Mouse (Mus musculus) layer of hippocampus, postnatal 25 days (tissue): ENCODE measurements around the gene Slc39a5. TPM values are rescaled to one million over a fixed set of nuclear protein-coding genes. Genes with fewer than 3 reads are reported as not detected.

Experiments used
- DNase-seq, 2 experiments: peaks; one replicate each; pipeline ENCODE4 v3.0.0; 2022; ENCODE audit warnings: mixed read lengths in 2 of 2, low spot score in 1 of 2; ENCODE audit errors: extremely low spot score in 1 of 2
- total RNA-seq, 2 experiments: library from RNA; stranded (reverse); gene quantifications; 2 replicates each; pipeline ENCODE4 v1.2.3; 2021

Slc39a5 gene
- total RNA-seq, 2 experiments from 2014 or later: not detected

- no peak for DNase-seq
Measured at GRCm38 (mm10) chr10:128377940-128378448, 23.0 kb downstream of the Slc39a5 start.

GRCm38 (mm10) chr10:128377222-128377939 is 23.6 kb downstream of the Slc39a5 start:
- peak in 1 of 2 experiments; percentile 36 for DNase-seq

GRCm38 (mm10) chr10:128376455-128377211 is 24.4 kb downstream of the Slc39a5 start, which contains the start of gene Ankrd52:
Gene Ankrd52, plus strand, starts transcription at chr10:128377115.
- peak; percentile 77 to 86 for DNase-seq

- no peak for DNase-seq
Measured at GRCm38 (mm10) chr10:128376099-128376454, 25.0 kb downstream of the Slc39a5 start.

GRCm38 (mm10) chr10:128374393-128374792 is 26.6 kb downstream of the Slc39a5 start:
- no peak for DNase-seq

- DNase-seq: no peak
Measured at GRCm38 (mm10) chr10:128372989-128373748, 27.9 kb downstream of the Slc39a5 start.

GRCm38 (mm10) chr10:128372142-128372541 is 28.9 kb downstream of the Slc39a5 start:
- DNase-seq: no peak

GRCm38 (mm10) chr10:128370601-128371000 is 30.4 kb downstream of the Slc39a5 start:
- DNase-seq: no peak

GRCm38 (mm10) chr10:128370021-128370420 is 31.0 kb downstream of the Slc39a5 start:
- no peak for DNase-seq

GRCm38 (mm10) chr10:128369599-128369998 is 31.4 kb downstream of the Slc39a5 start:
- no peak for DNase-seq

GRCm38 (mm10) chr10:128369218-128369543 is 31.8 kb downstream of the Slc39a5 start:
- DNase-seq: no peak

- DNase-seq: peak; percentile 75 to 85
Measured at GRCm38 (mm10) chr10:128368402-128369217, 32.4 kb downstream of the Slc39a5 start, which contains the start of gene Coq10a. Gene Coq10a, minus strand, starts transcription at chr10:128368997.

- no peak for DNase-seq
Measured at GRCm38 (mm10) chr10:128367899-128368401, 33.1 kb downstream of the Slc39a5 start.

- DNase-seq: no peak
Measured at GRCm38 (mm10) chr10:128362568-128362967, 38.5 kb downstream of the Slc39a5 start.

- no peak for DNase-seq
Measured at GRCm38 (mm10) chr10:128361836-128362235, 39.2 kb downstream of the Slc39a5 start.

- DNase-seq: no peak
Measured at GRCm38 (mm10) chr10:128359226-128359625, 41.8 kb downstream of the Slc39a5 start.

GRCm38 (mm10) chr10:128358796-128359195 is 42.2 kb downstream of the Slc39a5 start:
- peak in 1 of 2 experiments; percentile 65 for DNase-seq

GRCm38 (mm10) chr10:128347541-128347940 is 53.5 kb downstream of the Slc39a5 start:
- no peak for DNase-seq
